Mouse (Mus musculus) forebrain, embryonic 10.5 days (tissue): ENCODE results near the gene Aknad1. TPM values are rescaled to one million over a fixed set of nuclear protein-coding genes. Genes with fewer than 3 reads are reported as not detected.
A peak's percentile ranks its signal among the peaks of the same experiment; 100 is the strongest.

Source experiments
- DNase-seq: peaks from one replicate; pipeline ENCODE4 v3.0.0-alpha.2; 2017; ENCODE audit warnings: low spot score; ENCODE audit errors: extremely low spot score
- H3K27ac ChIP-seq: fragments of 300-500 bp; sonication (generic); 2 replicates; pipeline ENCODE4 v1.5.1; 2016; ENCODE audit warnings: mild to moderate bottlenecking
- H3K27me3 ChIP-seq: fragments of 300-500 bp; sonication (generic); 2 replicates; pipeline ENCODE4 v1.6.1; 2016; ENCODE audit warnings: mild to moderate bottlenecking; ENCODE audit not compliant: poor library complexity, severe bottlenecking
- H3K36me3 ChIP-seq: fragments of 300-500 bp; sonication (generic); replicated peaks from 2 replicates; pipeline ENCODE4 v1.6.1; 2016; ENCODE audit warnings: mild to moderate bottlenecking, moderate library complexity
- H3K4me1 ChIP-seq: fragments of 300-500 bp; sonication (generic); 2 replicates; pipeline ENCODE4 v1.6.1; 2016
- H3K4me3 ChIP-seq: fragments of 300-500 bp; sonication (generic); 2 replicates; pipeline ENCODE4 v1.5.1; 2016; ENCODE audit warnings: mild to moderate bottlenecking, moderate library complexity
- H3K9me3 ChIP-seq: fragments of 300-500 bp; sonication (generic); 2 replicates; pipeline ENCODE4 v1.6.1; 2016; ENCODE audit warnings: mild to moderate bottlenecking, moderate library complexity
- WGBS: fragments of 180-500 bp; shearing (Covaris S2); methylation state at CpG from one replicate; pipeline ENCODE4 v1.1.7; 2016; 5-methylcytosine and 5-hydroxymethylcytosine counted together
- polyA plus RNA-seq: library from polyadenylated mRNA; unstranded; fragments of >200 nt; fragmentation: Nextera tagmentation; extraction: Ambion mirVana; gene quantifications from 2 replicates; pipeline ENCODE4 v1.2.1, GENCODE M21; 2016

Gene Aknad1
- polyA plus RNA-seq, result not detected in 2 replicates

DNA sequence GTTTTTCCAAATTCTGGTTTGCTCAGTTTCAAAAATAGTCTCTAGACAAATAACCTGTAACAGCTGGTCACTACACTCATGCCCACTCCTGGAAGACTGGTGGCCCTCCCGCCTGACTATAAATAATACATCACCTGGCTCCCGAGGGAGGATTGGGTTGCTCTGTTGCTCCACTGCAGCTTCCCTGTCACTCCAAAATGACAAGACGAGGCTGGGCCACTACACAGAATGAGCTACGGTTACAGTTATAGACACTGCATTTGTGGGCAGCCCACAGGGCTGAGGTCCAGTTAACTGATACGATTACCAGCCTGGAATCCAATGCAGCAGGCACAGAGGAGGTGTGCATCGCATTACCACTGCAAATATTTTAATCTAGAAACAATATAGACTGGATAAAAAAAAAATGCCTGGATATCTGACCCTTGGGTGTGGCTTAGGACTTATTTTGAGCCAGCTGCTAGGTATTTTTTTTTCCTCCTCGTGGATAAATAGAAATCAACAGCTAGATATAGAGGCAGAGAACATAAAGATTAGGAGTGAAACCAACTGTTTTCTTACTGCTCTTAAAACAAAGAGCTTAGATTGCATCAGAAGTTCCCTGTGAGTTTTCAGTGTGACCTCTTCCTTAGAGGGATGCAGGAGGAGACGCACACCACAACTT is at the start of gene Aknad1:
Gene Aknad1 (plus strand): TSS at position 614 of the 664 bp plus-strand sequence.
- Histone ChIP-seq H3K27ac (no peak within 1 kb of the TSS), H3K27me3 (no peaks in the 10 kb centered on the region), H3K9me3 (no peaks in the 10 kb centered on the region), H3K36me3 (no peaks in the 10 kb centered on the region), H3K4me1 (no peaks in the 10 kb centered on the region), H3K4me3 (no peak within 1 kb of the TSS)
- no peak for DNase-seq
- 80% methylated on average over 8 of the region's 8 CpGs for WGBS

DNA sequence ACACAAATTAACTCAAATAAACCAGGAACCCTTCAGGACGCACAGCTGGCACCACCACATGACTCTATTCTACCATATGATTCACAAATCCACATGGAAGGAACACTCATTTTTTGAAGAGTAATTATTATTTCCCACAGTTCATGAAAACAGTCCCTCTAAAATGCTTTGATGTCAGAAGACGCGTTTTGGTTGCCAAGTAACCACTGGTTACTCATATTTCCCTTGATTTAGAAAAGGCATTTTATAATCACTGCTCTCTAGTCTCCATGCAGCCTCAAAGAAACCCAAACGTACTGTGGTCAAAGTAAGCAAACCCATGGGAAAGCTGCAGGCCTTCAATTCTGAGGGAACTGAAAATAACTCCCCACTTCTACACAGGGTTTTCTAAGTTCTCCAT is 49.5 kb upstream of the Aknad1 start:
- H3K4me3 ChIP-seq, result no peak overlapping the region
- H3K4me1 ChIP-seq, result no peaks in the 10 kb centered on the region
- no peaks in the 10 kb centered on the region for H3K9me3 ChIP-seq
- peaks cover 81% of the 10 kb centered on the region for H3K36me3 ChIP-seq
- DNase-seq, result no peak
- no peaks in the 10 kb centered on the region for H3K27me3 ChIP-seq
- no peak overlapping the region for H3K27ac ChIP-seq
- 90% methylated on average over 4 of the region's 4 CpGs for WGBS

DNA sequence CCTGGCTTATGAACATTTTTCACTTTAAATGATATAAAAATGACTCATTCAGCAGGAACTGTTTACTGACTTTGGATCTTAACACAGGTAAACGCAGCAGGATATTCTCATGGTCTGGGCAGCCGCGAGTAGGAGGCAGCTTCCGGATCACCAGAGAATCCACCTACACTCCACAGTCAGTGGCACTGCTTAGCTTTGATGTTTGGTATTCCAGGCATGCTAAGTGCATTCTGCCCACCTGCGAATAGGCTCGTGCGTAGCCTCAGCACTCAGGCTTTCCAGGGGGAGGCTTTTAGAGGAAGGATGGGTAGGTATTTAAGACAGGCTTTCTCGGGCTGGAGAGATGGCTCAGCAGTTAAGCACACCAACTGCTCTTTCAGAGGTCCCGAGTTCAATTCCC is 45.1 kb upstream of the Aknad1 start:
- DNase-seq, result no peak
- WGBS, result 95% methylated on average over 9 of the region's 9 CpGs
- peaks cover 80% of the 10 kb centered on the region for H3K36me3 ChIP-seq

DNA sequence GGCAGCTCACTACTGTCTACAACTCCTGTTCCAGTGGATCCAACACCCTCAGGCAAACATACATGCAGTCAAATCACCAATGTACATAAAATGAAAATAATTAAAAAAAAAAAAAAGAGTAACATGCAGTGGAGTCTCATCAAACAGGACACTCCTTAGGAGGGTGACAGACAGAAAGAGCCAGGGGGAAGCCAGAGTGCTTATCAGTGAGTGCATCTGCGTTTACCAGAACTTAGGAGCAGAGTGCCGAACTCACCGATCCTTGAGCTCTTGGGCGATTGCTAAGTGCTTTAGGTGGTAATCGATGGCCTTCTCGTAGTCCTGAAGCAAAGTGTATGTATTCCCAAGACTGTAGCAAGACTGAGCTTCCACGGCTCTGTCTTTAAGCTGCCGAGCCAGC is 40.8 kb upstream of the Aknad1 start:
- Histone ChIP-seq H3K4me1 (no peaks in the 10 kb centered on the region), H3K36me3 (peaks cover 99% of the 10 kb centered on the region), H3K27me3 (no peaks in the 10 kb centered on the region), H3K9me3 (no peaks in the 10 kb centered on the region), H3K4me3 (no peak overlapping the region), H3K27ac (no peak overlapping the region)
- 93% methylated on average over 8 of the region's 8 CpGs for WGBS
- DNase-seq, result no peak

More for the DNA sequence above, 45.1 kb upstream of the Aknad1 start:
- Histone ChIP-seq H3K9me3 (no peaks in the 10 kb centered on the region), H3K27me3 (no peaks in the 10 kb centered on the region), H3K4me1 (no peaks in the 10 kb centered on the region), H3K27ac (no peak overlapping the region), H3K4me3 (no peak overlapping the region)

DNA sequence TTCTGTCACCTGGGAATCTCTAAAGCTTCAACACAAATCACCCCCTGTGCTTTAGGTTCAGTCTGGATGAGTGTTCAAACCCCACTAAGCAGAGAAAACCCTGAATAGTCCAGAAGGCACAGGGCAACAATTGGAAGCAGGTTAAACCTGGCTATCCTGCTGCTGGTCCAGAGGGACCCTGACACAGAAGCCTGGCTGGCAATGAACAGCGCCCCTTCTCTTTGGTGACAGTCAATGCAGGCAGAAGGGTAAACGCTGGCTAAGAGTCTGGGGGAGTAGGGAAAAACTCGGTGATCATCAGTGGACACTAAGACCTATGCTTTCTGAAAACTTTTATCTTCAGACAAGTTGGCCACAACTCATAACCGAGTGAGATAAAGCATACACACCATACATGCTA is 39.7 kb upstream of the Aknad1 start:
- H3K4me1 ChIP-seq, result 0 out of 2 replicates have a peak, but pooled peaks cover 3% of the 10 kb centered on the region
- no peaks in the 10 kb centered on the region for H3K9me3 ChIP-seq
- H3K27me3 ChIP-seq, result no peaks in the 10 kb centered on the region
- no peak overlapping the region for H3K27ac ChIP-seq
- peaks cover 94% of the 10 kb centered on the region for H3K36me3 ChIP-seq
- no peak overlapping the region for H3K4me3 ChIP-seq
- 91% methylated on average over 4 of the region's 4 CpGs for WGBS
- no peak for DNase-seq

DNA sequence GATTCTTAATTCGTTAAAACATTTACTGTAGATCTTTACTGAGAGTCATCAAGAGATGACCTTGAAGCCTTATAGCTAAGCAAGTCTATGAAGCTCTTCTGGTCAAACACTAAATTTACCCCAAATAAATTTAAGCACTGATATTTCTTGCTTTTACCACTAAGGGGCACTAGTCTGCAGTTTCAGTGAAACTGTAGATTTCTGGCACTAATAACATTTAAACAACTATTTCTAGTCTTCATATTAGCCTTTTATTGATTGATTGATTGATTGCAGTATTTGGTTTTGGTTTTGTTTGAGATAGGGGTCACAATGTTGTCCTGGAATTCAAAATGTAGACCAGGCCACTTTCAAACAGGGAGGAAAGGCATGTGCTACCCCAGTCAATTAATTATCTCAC is 38.2 kb upstream of the Aknad1 start:
- 80% methylated on average over 1 of the region's 1 CpGs for WGBS
- no peak for DNase-seq
- H3K27ac ChIP-seq, result no peak overlapping the region

DNA sequence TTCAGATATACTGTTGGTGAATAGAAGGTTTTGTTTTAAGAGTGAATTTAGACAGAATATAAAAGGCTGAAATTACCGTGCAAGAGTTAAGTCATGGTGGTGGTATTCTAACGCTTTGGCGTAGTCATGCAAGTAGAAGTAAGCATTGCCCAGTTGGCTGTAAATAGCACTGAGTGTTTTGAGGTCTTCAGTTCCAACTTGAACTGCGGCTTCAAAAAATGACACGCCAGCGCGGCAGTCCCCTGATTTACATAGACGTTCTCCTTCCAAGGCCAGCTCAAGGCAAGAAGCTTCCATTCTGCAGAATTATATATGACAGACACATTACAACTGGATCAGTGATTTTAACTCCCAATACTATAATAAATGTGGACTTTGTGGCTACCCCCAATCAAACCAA is 36.7 kb upstream of the Aknad1 start:
- DNase-seq, result no peak
- H3K36me3 ChIP-seq, result peaks cover 92% of the 10 kb centered on the region
- H3K4me1 ChIP-seq, result 0 out of 2 replicates have a peak, but pooled peaks cover 3% of the 10 kb centered on the region
- 97% methylated on average over 8 of the region's 8 CpGs for WGBS
- H3K9me3 ChIP-seq, result no peaks in the 10 kb centered on the region
- H3K4me3 ChIP-seq, result no peak overlapping the region
- H3K27ac ChIP-seq, result no peak overlapping the region
- no peaks in the 10 kb centered on the region for H3K27me3 ChIP-seq

More for the DNA sequence above, 38.2 kb upstream of the Aknad1 start:
- 0 out of 2 replicates have a peak, but pooled peaks cover 3% of the 10 kb centered on the region for H3K4me1 ChIP-seq
- no peaks in the 10 kb centered on the region for H3K9me3 ChIP-seq
- H3K4me3 ChIP-seq, result no peak overlapping the region
- H3K36me3 ChIP-seq, result peaks cover 94% of the 10 kb centered on the region
- no peaks in the 10 kb centered on the region for H3K27me3 ChIP-seq

DNA sequence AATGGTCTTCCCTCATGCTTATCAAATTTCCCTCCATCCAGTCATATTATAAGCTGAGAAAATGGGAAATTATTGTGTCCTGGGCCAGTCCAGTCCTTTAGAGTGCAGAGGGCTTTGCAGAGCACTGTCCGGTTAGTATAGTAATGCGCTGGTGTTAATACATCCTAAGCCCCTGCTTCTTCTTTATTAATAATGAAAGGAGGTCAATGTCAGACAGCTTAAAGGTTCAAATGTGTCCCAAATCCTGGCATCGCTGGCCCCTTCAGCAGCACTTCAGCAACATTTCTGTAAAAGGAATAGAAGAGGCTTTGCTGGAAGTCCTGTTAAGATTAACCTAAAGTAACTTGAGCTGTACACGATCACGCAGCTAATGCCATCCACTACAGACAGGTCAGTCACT is 28.2 kb upstream of the Aknad1 start:
- Histone ChIP-seq H3K27ac (no peak overlapping the region), H3K9me3 (no peaks in the 10 kb centered on the region; the same call in 1 of the 2 replicates), H3K36me3 (peaks cover 69% of the 10 kb centered on the region), H3K27me3 (no peaks in the 10 kb centered on the region), H3K4me3 (no peak overlapping the region), H3K4me1 (peaks cover 10% of the 10 kb centered on the region)
- no peak for DNase-seq
- 94% methylated on average over 5 of the region's 5 CpGs for WGBS

DNA sequence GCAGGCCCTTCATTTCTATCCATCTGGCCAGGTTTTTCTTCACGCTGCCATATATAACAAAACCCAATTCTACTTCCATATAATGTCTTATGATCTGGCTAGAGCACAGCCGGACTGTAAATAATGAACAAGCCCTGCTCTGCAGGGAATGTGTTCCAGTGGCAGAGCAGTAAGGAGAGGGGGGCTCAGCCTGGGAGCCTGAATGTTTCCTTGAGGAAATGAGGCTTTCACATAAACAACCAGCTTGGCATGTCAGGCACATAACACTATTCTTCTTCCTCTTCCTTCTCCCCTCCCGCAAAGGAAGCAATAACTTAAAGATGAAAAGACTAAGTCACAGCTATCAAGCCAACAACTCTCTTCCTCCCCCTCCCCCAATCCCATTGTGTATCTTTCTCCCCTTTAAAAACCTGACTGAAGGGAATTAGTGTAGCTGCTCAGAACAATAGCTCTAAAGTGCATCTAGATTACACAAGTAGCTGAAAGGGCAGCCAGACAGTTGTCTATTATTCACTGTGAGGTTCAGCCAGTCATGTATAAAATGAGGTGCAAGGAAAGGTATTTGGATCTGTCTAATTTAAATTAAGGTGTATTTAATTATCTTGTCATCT is 26.3 kb upstream of the Aknad1 start:
- Histone ChIP-seq H3K9me3 (no peaks in the 10 kb centered on the region; the same call in 1 of the 2 replicates), H3K27me3 (no peaks in the 10 kb centered on the region), H3K4me1 (peaks cover 10% of the 10 kb centered on the region), H3K4me3 (no peak overlapping the region), H3K36me3 (peaks cover 64% of the 10 kb centered on the region), H3K27ac (no peak overlapping the region)
- WGBS, result 69% methylated on average over 3 of the region's 3 CpGs
- no peak for DNase-seq

DNA sequence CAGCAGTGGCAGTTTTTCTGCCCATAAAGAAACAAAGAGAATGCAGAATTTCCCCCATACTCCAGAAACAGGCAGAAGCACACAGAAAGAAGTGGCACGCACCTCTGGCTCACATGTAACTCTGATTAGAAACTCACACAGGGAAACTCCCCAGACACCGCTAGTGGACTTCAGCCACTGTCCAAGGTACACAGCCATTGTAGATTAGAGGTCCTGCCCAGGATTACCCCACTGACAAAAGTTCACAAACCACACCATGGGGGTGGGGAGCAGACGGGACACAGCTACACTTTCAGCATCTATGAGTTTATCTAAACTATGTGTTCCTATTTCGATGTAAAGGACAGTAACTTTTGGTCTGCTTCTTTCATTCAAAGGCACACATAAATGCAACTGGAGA is 24.6 kb upstream of the Aknad1 start:
- Histone ChIP-seq H3K27me3 (no peaks in the 10 kb centered on the region), H3K4me1 (peaks cover 17% of the 10 kb centered on the region), H3K27ac (no peak overlapping the region), H3K9me3 (no peaks in the 10 kb centered on the region; the same call in 1 of the 2 replicates), H3K4me3 (no peak overlapping the region), H3K36me3 (peaks cover 53% of the 10 kb centered on the region)
- 95% methylated on average over 4 of the region's 4 CpGs for WGBS
- DNase-seq, result no peak

DNA sequence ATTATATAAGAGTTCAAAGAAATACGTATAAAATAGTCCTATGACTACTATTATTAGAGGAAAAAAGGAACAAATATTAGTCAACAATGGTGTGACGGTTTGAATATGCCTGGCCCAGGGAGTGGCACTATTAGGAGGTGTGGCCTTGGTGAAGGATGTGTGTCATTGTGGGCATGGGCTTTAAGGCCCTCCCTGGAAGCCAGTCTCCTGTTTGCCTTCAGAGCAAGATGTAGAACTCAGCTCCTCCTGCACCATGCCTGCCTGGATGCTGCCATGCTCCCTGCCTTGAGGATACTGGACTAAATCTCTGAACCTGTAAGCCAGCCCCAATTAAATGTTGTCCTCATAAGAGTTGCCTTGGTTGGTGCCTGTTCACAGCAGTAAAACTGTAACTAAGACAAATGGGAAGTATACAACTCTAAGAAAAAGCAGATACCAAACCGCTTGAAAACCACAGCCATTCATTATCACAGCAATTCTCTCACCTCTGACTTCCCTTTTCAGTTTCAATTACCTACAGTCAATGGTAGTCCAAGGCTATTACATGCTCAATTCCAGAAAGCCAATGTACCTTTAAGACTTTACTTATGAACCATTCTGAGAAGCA is 21.5 kb upstream of the Aknad1 start:
- Histone ChIP-seq H3K4me1 (peaks cover 31% of the 10 kb centered on the region), H3K27ac (no peak overlapping the region), H3K4me3 (no peak overlapping the region), H3K36me3 (peaks cover 42% of the 10 kb centered on the region), H3K27me3 (no peaks in the 10 kb centered on the region), H3K9me3 (no peaks in the 10 kb centered on the region; the same call in 1 of the 2 replicates)
- DNase-seq, result no peak
- 94% methylated on average over 3 of the region's 3 CpGs for WGBS

DNA sequence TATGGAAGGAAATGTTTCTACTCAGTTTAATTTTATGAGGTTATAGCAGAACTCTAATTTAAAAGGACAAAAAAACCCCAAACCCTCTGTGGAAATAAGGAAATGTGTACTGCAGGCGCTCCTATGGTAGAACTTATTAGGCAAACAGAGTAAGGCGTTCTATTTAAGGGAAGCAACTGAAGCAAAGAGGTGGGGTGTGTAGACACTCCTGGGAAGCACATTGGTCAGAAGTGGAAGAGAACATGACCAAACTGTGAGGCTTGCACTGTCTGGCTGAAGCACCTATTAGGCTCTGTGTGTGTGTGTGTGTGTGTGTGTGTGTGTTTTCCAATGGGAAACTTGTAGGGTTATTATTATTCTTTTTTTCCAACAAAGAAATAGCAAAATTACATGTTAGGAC is 20.1 kb upstream of the Aknad1 start:
- Histone ChIP-seq H3K27me3 (no peaks in the 10 kb centered on the region), H3K9me3 (no peaks in the 10 kb centered on the region; the same call in 1 of the 2 replicates), H3K4me3 (no peak overlapping the region), H3K36me3 (peaks cover 33% of the 10 kb centered on the region), H3K27ac (no peak overlapping the region), H3K4me1 (peaks cover 28% of the 10 kb centered on the region)
- 89% methylated on average over 2 of the region's 2 CpGs for WGBS
- no peak for DNase-seq

DNA sequence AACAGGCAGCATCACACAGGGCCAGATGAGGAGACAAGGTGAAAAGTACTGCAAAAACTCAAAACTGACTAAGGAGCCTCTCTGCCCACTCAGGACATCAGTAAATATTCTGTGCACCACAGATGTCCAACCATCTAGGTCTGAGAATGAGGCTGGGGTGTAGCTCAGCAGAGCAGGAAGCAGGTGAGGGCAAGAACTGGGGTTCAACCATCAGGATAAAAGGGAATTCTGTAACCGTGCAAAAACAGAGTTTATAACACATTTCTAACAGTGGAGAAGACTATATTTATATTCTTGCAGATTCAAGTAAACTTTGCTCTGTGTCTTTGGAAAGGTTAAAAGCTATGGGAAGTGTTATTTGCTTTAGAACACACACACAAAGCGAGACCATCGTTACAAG is 19.7 kb upstream of the Aknad1 start:
- no peak for DNase-seq
- WGBS, result 95% methylated on average over 3 of the region's 3 CpGs
- Histone ChIP-seq H3K36me3 (peaks cover 31% of the 10 kb centered on the region), H3K27me3 (no peaks in the 10 kb centered on the region), H3K4me3 (peak overlapping the region; percentile 89; the same call in 1 of the 2 replicates), H3K9me3 (no peaks in the 10 kb centered on the region; the same call in 1 of the 2 replicates), H3K27ac (no peak overlapping the region), H3K4me1 (peaks cover 28% of the 10 kb centered on the region)
